Mouse (Mus musculus): Measurements from ENCODE around the gene Rac3.
"Not testable (repeated sequence)": the region's sequence is repeated elsewhere in the genome, so short reads cannot be mapped to it uniquely, and the experiment has no call there.

Gene Rac3

GRCm38 (mm10) chr11:120727564-120727963, 6.3 kb downstream of the Rac3 start:
- no peak for DNase-seq (ENCODE audit: low read depth, low spot score)

GRCm38 (mm10) chr11:120728530-120729240, 7.4 kb downstream of the Rac3 start:
- DNase-seq (ENCODE audit: low read depth, low spot score) = no peak

GRCm38 (mm10) chr11:120729432-120730050, 8.3 kb downstream of the Rac3 start:
- not testable (repeated sequence) for DNase-seq (ENCODE audit: low read depth, low spot score)

- no peak for DNase-seq (ENCODE audit: low read depth, low spot score)
Observed at GRCm38 (mm10) chr11:120730331-120730870, 9.1 kb downstream of the Rac3 start.

GRCm38 (mm10) chr11:120731395-120731794, 10.1 kb downstream of the Rac3 start:
- no peak for DNase-seq (ENCODE audit: low read depth, low spot score)

GRCm38 (mm10) chr11:120731858-120732680, 10.8 kb downstream of the Rac3 start, which contains the start of gene Cbr2:
Gene Cbr2 (minus strand): TSS chr11:120732114.
- peak; percentile 90 for DNase-seq (ENCODE audit: low read depth, low spot score)

GRCm38 (mm10) chr11:120733521-120733920, 12.3 kb downstream of the Rac3 start:
- peak; percentile 83 for DNase-seq (ENCODE audit: low read depth, low spot score)

GRCm38 (mm10) chr11:120736424-120736823, 15.2 kb downstream of the Rac3 start:
- DNase-seq (ENCODE audit: low read depth, low spot score) = no peak

GRCm38 (mm10) chr11:120740981-120741380, 19.7 kb downstream of the Rac3 start:
- no peak for DNase-seq (ENCODE audit: low read depth, low spot score)

GRCm38 (mm10) chr11:120744121-120744701, 22.9 kb downstream of the Rac3 start:
- DNase-seq (ENCODE audit: low read depth, low spot score) = no peak

- DNase-seq (ENCODE audit: low read depth, low spot score) = no peak
Observed at GRCm38 (mm10) chr11:120747974-120748373, 26.7 kb downstream of the Rac3 start.

- peak; percentile 39 for DNase-seq (ENCODE audit: low read depth, low spot score)
Observed at GRCm38 (mm10) chr11:120749430-120749829, 28.2 kb downstream of the Rac3 start.

GRCm38 (mm10) chr11:120751606-120752005, 30.3 kb downstream of the Rac3 start:
- peak; percentile 53 for DNase-seq (ENCODE audit: low read depth, low spot score)

- DNase-seq (ENCODE audit: low read depth, low spot score) = no peak
Observed at GRCm38 (mm10) chr11:120760236-120760635, 39.0 kb downstream of the Rac3 start.

- DNase-seq (ENCODE audit: low read depth, low spot score) = peak; percentile 55
Observed at GRCm38 (mm10) chr11:120761811-120762671, 40.8 kb downstream of the Rac3 start.

- DNase-seq (ENCODE audit: low read depth, low spot score) = not testable (repeated sequence)
Observed at GRCm38 (mm10) chr11:120762672-120763041, 41.4 kb downstream of the Rac3 start, which contains the start of gene Hmga1b. Gene Hmga1b (plus strand): TSS chr11:120762794.

GRCm38 (mm10) chr11:120763121-120763999, 42.1 kb downstream of the Rac3 start:
- DNase-seq (ENCODE audit: low read depth, low spot score) = not testable (repeated sequence)

GRCm38 (mm10) chr11:120767023-120767422, 45.8 kb downstream of the Rac3 start:
- not testable (repeated sequence) for DNase-seq (ENCODE audit: low read depth, low spot score)

- peak; percentile 63 for DNase-seq (ENCODE audit: low read depth, low spot score)
Observed at GRCm38 (mm10) chr11:120768206-120768605, 46.9 kb downstream of the Rac3 start.

GRCm38 (mm10) chr11:120772749-120773148, 51.5 kb downstream of the Rac3 start:
- DNase-seq (ENCODE audit: low read depth, low spot score) = no peak
